ENCODE assay signal across 19 mouse cellular contexts in genomic region chr6:90698843-90699242, GRCm38 (mm10).
DNase-seq lines count a peak whose midpoint lies in the region; ATAC-seq and TF ChIP-seq lines count a peak whose summit lies in the region.
"Had no signal": no experiment of that assay in that cellular context is flagged by ENCODE, and none has a peak within 500 bp of the region (broad histone marks: within the 10 kb centered on the region; RNA-seq: fewer than 3 reads in every experiment).

No protein-coding gene starts in this region.

- 15% methylated on average over 6 of the region's 6 CpGs for WGBS in heart, embryonic 14.5 days
- WGBS in hindbrain, postnatal 0 days = 17% methylated on average over 6 of the region's 6 CpGs

- no peaks in the 10 kb centered on the region for H3K9me3 ChIP-seq in heart, embryonic 14.5 days (ENCODE audit: control insufficient read depth, low read length)
- no peaks in the 10 kb centered on the region for H3K9me3 ChIP-seq in hindbrain, postnatal 0 days (ENCODE audit: low read length)
- H3K9me3 ChIP-seq: embryonic facial prominence, embryonic 13.5 days; forebrain, embryonic 12.5 days; intestine, embryonic 15.5 days had no signal

- H3K4me1 ChIP-seq in heart, embryonic 14.5 days (ENCODE audit: control insufficient read depth in 2 of 2, insufficient read depth in 2 of 2, low read length in 2 of 2) = peaks cover 65 to 85% of the 10 kb centered on the region in 2 experiments
- H3K4me1 ChIP-seq in hindbrain, postnatal 0 days (ENCODE audit: insufficient read depth, low read length) = peaks cover 45% of the 10 kb centered on the region

- H3K27me3 ChIP-seq in heart, embryonic 14.5 days (ENCODE audit: control insufficient read depth, insufficient read depth, low read length) = no peaks in the 10 kb centered on the region
- no peaks in the 10 kb centered on the region for H3K27me3 ChIP-seq in hindbrain, postnatal 0 days (ENCODE audit: insufficient read depth, low read length)
- H3K27me3 ChIP-seq: embryonic facial prominence, embryonic 13.5 days; forebrain, embryonic 12.5 days; intestine, embryonic 15.5 days had no signal

- no peak overlapping the region for H3K4me3 ChIP-seq in heart, embryonic 14.5 days (ENCODE audit: control insufficient read depth in 1 of 2, insufficient read depth in 1 of 2, low read depth in 1 of 2, low read length in 2 of 2)
- no peak overlapping the region for H3K4me3 ChIP-seq in hindbrain, postnatal 0 days (ENCODE audit: low read length)
- H3K4me3 ChIP-seq: embryonic facial prominence, embryonic 13.5 days; forebrain, embryonic 12.5 days; intestine, embryonic 15.5 days had no signal

- ATAC-seq in heart, embryonic 14.5 days (ENCODE audit: insufficient number of reproducible peaks, insufficient read depth, low FRiP score, low read depth) = no peak
- ATAC-seq in hindbrain, postnatal 0 days = no peak
- ATAC-seq: CD4-positive, CD25-positive, alpha-beta regulatory T cell, adult 4 months; intestine, embryonic 15.5 days had no signal

- H3K9ac ChIP-seq in heart, embryonic 14.5 days (ENCODE audit: low read length) = peak overlapping the region; percentile 47
- no peak overlapping the region for H3K9ac ChIP-seq in hindbrain, postnatal 0 days (replicated peaks; ENCODE audit: low read length)
- H3K9ac ChIP-seq: embryonic facial prominence, embryonic 13.5 days; forebrain, embryonic 12.5 days; intestine, embryonic 15.5 days; liver, embryonic 14.5 days had no signal

- H3K27ac ChIP-seq in heart, embryonic 14.5 days (replicated peaks in 1 of 2; ENCODE audit: control insufficient read depth in 1 of 2, insufficient read depth in 1 of 2, low read depth in 2 of 2, low read length in 2 of 2) = peak overlapping the region; percentile 53 to 72
- H3K27ac ChIP-seq in hindbrain, postnatal 0 days = peak overlapping the region; percentile 48; the same call in 1 of the 2 replicates
- H3K27ac ChIP-seq: embryonic facial prominence, embryonic 13.5 days; forebrain, embryonic 12.5 days; intestine, embryonic 15.5 days; kidney, postnatal 0 days; liver, embryonic 14.5 days had no signal

- intact Hi-C loops in heart, postnatal 25 days (cut with DNase I) = no loop called here

- no peak for TF ChIP-seq CTCF in hindbrain, postnatal 0 days (IDR thresholded peaks at IDR 0.05; ENCODE audit: low read depth)

- peaks cover 8% of the 10 kb centered on the region for H3K36me3 ChIP-seq in heart, embryonic 14.5 days (ENCODE audit: control insufficient read depth, insufficient read depth, low read length)
- H3K36me3 ChIP-seq in hindbrain, postnatal 0 days (ENCODE audit: insufficient read depth, low read length) = peaks cover 9% of the 10 kb centered on the region; the same call in 1 of the 2 replicates

- no peak for DNase-seq in heart, postnatal 25 days (ENCODE audit: low spot score)
- DNase-seq in brain, adult 2 months (ENCODE audit: low read depth, low spot score) = peak; percentile 56
- peak; percentile 71 to 79 for DNase-seq in gastrocnemius, adult 8-10 months (ENCODE audit: low spot score in 2 of 2)
- no peak for DNase-seq in hindbrain, postnatal 0 days (ENCODE audit: low spot score)
- no peak for DNase-seq in kidney, postnatal 4 days
- DNase-seq in spleen, adult 18-20 months = no peak
- DNase-seq in urinary bladder, postnatal 36 days (ENCODE audit: low spot score in 2 of 2) = no peak
- DNase-seq: adrenal gland, postnatal 25 days; cerebellum, postnatal 25 days; left cerebral cortex, postnatal 4 days; lung, postnatal 14 days; midbrain, embryonic 14.5 days had no signal

- peak overlapping the region; percentile 24 for H3K4me2 ChIP-seq in heart, embryonic 14.5 days (ENCODE audit: low read length)
- no peak overlapping the region for H3K4me2 ChIP-seq in hindbrain, postnatal 0 days (ENCODE audit: low read depth, low read length)
- H3K4me2 ChIP-seq: embryonic facial prominence, embryonic 13.5 days; forebrain, embryonic 12.5 days; intestine, embryonic 15.5 days had no signal

Comparison
In these comparisons a context has a peak if more than half of its experiments do, and no peak if none do; other contexts are left out.
1. DNase-seq: peak in brain, adult 2 months (single experiment) and gastrocnemius, adult 8-10 months (2 of 2); none in heart, postnatal 25 days (single experiment), hindbrain, postnatal 0 days (single experiment), kidney, postnatal 4 days (0 of 2), spleen, adult 18-20 months (0 of 2) and urinary bladder, postnatal 36 days (0 of 2).